Mouse (Mus musculus): ENCODE data around the gene Golph3l. TPM values are rescaled to one million over a fixed set of nuclear protein-coding genes. Genes with fewer than 3 reads are reported as not detected.

Gene Golph3l
- polyA plus RNA-seq, 1 experiment from 2014 or later: 41.8 TPM

DNA sequence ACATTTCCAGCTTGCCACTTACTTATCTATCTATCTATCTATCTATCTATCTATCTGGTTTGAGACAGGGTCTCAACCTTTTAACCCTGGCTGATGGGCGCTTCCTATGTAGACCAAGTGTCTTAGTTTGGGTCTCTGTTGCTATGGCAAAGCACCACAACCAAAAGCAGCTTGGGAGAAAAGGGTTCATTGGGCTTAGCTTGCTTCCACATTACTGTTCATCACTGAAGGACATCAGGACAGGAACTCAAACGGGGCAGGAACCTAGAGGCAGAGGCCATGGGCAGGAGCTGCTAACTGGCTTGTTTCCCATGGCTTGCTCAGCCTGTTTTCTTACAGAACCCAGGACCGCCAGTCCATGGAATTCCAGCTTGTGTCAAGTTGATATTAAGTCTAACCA, 68.4 kb downstream of the Golph3l start:
- H3K9me3 ChIP-seq (ENCODE audit: control insufficient read depth, low read length): no peaks in the 10 kb centered on the region
- WGBS: 84% methylated on average over 3 of the region's 3 CpGs
- H3K27me3 ChIP-seq (ENCODE audit: control insufficient read depth, insufficient read depth, low read length): no peaks in the 10 kb centered on the region
- H3K27ac ChIP-seq (ENCODE audit: low read depth, low read length): no peak overlapping the region
- no peaks in the 10 kb centered on the region for H3K36me3 ChIP-seq (ENCODE audit: control insufficient read depth, insufficient read depth, low read length)
- H3K4me2 ChIP-seq: no peak overlapping the region
- no peak overlapping the region for H3K9ac ChIP-seq (ENCODE audit: low read length)
- no peak overlapping the region for H3K4me3 ChIP-seq (ENCODE audit: low read depth, low read length)
- ATAC-seq (ENCODE audit: low FRiP score) (no peak), DNase-seq (ENCODE audit: low spot score, missing footprints) (no peak)
- H3K4me1 ChIP-seq (ENCODE audit: control insufficient read depth, insufficient read depth, low read length): peaks cover 21% of the 10 kb centered on the region

DNA sequence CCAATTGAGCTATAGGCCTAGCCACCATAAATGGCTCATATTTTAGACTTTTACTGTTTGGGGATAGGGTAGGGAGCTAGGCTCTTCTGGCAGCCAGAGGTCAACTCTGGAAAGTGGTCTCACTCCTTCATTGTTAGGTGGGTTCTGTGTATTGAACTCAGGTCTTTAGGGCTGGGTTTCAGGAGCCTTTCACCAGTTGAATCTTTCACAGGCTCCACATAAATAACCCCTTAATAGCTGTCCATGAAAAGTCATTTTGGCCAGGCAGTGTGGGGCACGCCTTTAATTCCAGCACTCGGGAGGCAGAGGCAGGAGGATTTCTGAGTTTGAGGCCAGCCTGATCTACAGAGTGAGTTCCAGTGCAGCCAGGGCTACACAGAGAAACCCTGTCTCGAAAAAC, 69.0 kb downstream of the Golph3l start:
- DNase-seq (ENCODE audit: low spot score, missing footprints) (no peak), ATAC-seq (ENCODE audit: low FRiP score) (no peak)
- Histone ChIP-seq H3K4me3 (ENCODE audit: low read depth, low read length) (peak overlapping the region; percentile 98), H3K9ac (ENCODE audit: low read length) (peak overlapping the region; percentile 99; the same call in 1 of the 2 replicates), H3K36me3 (ENCODE audit: control insufficient read depth, insufficient read depth, low read length) (no peaks in the 10 kb centered on the region), H3K27ac (ENCODE audit: low read depth, low read length) (no peak overlapping the region), H3K9me3 (ENCODE audit: control insufficient read depth, low read length) (no peaks in the 10 kb centered on the region), H3K4me1 (ENCODE audit: control insufficient read depth, insufficient read depth, low read length) (peaks cover 23% of the 10 kb centered on the region), H3K27me3 (ENCODE audit: control insufficient read depth, insufficient read depth, low read length) (no peaks in the 10 kb centered on the region), H3K4me2 (peak overlapping the region; percentile 78; the same call in 1 of the 2 replicates)
- WGBS: 90% methylated on average over 3 of the region's 3 CpGs

DNA sequence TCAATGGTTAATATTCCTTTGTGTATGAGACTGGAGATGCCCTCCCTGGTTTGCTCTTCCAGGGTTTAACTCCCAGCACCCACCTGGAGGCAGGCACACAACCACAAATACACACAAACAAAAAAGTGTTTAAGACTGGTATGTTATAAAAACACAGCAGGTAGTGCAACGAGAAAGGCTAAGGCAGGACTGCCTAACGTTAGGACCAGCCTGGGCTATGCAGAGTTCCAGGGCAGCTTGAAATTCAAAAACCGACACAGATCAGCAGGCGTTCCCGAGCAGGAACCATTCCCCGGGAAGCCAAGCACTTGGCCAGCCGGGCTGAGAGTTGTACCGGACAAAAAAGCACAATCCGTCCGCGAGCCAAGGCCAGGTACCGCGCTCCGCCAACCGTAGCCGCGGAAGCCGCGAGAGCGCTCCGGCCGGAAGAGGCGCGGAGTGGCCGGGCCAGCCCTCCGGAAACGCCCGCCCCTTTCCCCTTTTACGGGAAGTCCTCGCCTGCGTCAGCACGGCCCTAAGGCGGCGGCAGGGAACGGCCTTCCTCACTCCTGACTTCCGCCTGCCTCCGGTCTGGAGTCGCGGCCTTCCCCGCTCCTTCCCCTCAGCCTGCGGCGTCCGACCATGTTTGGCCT, 69.6 kb downstream of the Golph3l start, which contains the start of gene Mcl1:
Gene Mcl1 (plus strand): TSS at position 553 of the 632 bp plus-strand sequence.
- H3K4me2 ChIP-seq: peak within 1 kb of the TSS; percentile 78
- H3K36me3 ChIP-seq (ENCODE audit: control insufficient read depth, insufficient read depth, low read length): peaks cover under 1% of the 10 kb centered on the region; the same call in 1 of the 2 replicates
- under 1% methylated on average over 43 of the region's 43 CpGs for WGBS

DNA sequence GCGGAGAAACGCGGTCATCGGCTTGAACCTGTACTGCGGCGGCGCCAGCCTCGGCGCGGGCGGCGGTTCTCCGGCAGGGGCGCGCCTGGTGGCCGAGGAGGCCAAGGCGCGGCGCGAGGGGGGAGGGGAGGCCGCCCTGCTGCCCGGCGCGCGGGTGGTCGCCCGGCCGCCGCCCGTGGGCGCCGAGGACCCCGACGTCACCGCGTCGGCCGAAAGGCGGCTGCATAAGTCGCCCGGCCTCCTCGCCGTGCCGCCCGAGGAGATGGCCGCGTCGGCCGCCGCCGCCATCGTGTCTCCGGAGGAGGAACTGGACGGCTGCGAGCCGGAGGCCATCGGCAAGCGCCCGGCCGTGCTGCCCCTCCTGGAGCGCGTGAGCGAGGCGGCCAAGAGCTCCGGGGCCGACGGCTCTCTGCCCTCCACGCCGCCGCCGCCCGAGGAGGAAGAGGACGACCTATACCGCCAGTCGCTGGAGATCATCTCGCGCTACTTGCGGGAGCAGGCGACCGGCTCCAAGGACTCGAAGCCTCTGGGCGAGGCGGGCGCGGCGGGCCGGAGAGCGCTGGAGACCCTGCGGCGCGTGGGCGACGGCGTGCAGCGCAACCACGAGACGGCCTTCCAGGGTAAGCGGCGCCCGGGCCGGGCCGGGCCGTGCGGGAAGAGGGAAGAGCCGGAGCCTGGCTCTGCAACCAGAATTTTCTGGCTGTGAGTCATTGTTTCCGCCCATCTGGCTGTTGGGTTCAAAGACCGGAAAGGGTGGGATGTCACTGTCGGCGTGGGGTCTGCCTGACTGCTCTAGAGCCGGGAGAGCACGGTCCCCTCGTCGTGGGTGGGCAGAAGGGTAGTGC, 70.4 kb downstream of the Golph3l start:
- H3K4me3 ChIP-seq (ENCODE audit: low read depth, low read length): peak overlapping the region; percentile 98
- ATAC-seq (ENCODE audit: low FRiP score) (peak; percentile 79), DNase-seq (ENCODE audit: low spot score, missing footprints) (peak; percentile 96)
- WGBS: under 1% methylated on average over 102 of the region's 113 CpGs
- peak overlapping the region; percentile 96 for H3K27ac ChIP-seq (ENCODE audit: low read depth, low read length)
- peaks cover 23% of the 10 kb centered on the region for H3K4me1 ChIP-seq (ENCODE audit: control insufficient read depth, insufficient read depth, low read length)
- H3K36me3 ChIP-seq (ENCODE audit: control insufficient read depth, insufficient read depth, low read length): peaks cover 4% of the 10 kb centered on the region; the same call in 1 of the 2 replicates
- no peaks in the 10 kb centered on the region for H3K27me3 ChIP-seq (ENCODE audit: control insufficient read depth, insufficient read depth, low read length)
- no peaks in the 10 kb centered on the region for H3K9me3 ChIP-seq (ENCODE audit: control insufficient read depth, low read length)
- H3K4me2 ChIP-seq: peak overlapping the region; percentile 78
- H3K9ac ChIP-seq (ENCODE audit: low read length): peak overlapping the region; percentile 99

More for the DNA sequence above, 69.6 kb downstream of the Golph3l start, which contains the start of gene Mcl1:
- H3K4me1 ChIP-seq (ENCODE audit: control insufficient read depth, insufficient read depth, low read length): peaks cover 27% of the 10 kb centered on the region
- no peaks in the 10 kb centered on the region for H3K9me3 ChIP-seq (ENCODE audit: control insufficient read depth, low read length)
- H3K27me3 ChIP-seq (ENCODE audit: control insufficient read depth, insufficient read depth, low read length): no peaks in the 10 kb centered on the region
- H3K27ac ChIP-seq (ENCODE audit: low read depth, low read length): peak within 1 kb of the TSS; percentile 96
- peak within 1 kb of the TSS; percentile 98 for H3K4me3 ChIP-seq (ENCODE audit: low read depth, low read length)
- peak within 1 kb of the TSS; percentile 99 for H3K9ac ChIP-seq (ENCODE audit: low read length)
- ATAC-seq (ENCODE audit: low FRiP score): peak; percentile 98
- DNase-seq (ENCODE audit: low spot score, missing footprints): peak; percentile 99

DNA sequence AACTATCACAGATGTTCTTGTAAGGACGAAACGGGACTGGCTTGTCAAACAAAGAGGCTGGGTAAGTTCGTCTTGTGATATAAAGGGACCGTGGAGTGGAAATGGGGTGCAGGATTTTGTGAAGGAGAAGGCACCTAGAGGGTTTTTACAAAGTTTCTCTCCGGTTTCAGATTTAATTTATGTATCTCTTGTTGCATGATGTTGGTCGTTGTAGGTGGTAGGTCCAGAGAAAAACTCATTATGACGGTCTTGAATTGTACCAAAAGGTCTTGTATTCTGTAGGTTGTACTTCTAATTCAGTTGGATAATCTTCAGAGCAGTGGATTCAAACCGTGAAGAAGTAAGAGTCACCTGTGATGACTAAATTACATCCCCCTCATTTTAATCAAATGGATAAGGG, 71.2 kb downstream of the Golph3l start:
- DNase-seq (ENCODE audit: low spot score, missing footprints) (no peak), ATAC-seq (ENCODE audit: low FRiP score) (no peak)
- peak overlapping the region; percentile 78 for H3K4me2 ChIP-seq
- peaks cover 7% of the 10 kb centered on the region; the same call in 1 of the 2 replicates for H3K36me3 ChIP-seq (ENCODE audit: control insufficient read depth, insufficient read depth, low read length)
- 4% methylated on average over 8 of the region's 8 CpGs for WGBS
- H3K27ac ChIP-seq (ENCODE audit: low read depth, low read length): peak overlapping the region; percentile 96; the same call in 1 of the 2 replicates
- no peaks in the 10 kb centered on the region for H3K9me3 ChIP-seq (ENCODE audit: control insufficient read depth, low read length)
- H3K4me3 ChIP-seq (ENCODE audit: low read depth, low read length): peak overlapping the region; percentile 98
- peaks cover 23% of the 10 kb centered on the region for H3K4me1 ChIP-seq (ENCODE audit: control insufficient read depth, insufficient read depth, low read length)
- H3K9ac ChIP-seq (ENCODE audit: low read length): peak overlapping the region; percentile 99
- H3K27me3 ChIP-seq (ENCODE audit: control insufficient read depth, insufficient read depth, low read length): no peaks in the 10 kb centered on the region

DNA sequence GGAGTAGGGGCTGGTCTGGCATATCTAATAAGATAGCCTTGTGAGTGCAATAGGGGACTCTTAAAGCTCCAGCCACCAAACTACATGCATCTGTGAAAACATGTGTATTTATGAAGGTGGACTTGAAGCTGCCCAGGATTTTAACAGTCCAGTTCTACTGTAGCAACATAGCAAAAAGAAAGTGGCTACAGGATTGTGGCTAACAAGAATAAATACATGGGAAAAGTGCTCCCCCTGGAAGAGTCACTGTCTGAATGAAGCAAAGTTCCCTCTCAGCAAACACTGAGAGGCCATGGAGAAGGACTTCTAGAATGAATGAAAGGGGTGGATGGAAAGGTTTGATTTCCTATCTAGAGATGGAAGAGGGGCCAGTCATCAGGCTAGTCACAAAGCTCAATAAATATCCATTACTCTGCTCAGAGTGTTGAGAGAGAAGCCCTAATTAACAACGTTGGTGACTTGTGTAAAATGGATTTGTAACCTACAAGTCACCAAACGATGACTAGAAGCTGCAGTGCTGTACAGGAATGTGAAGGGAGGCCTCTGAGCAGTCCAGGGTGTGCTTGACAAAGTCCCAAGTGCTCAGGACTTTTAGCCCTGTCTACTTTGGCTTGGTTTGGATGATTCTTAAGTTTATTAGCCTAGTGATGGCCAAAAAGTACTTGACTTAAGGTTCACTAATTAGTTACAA, 72.2 kb downstream of the Golph3l start:
- Histone ChIP-seq H3K4me1 (ENCODE audit: control insufficient read depth, insufficient read depth, low read length) (peaks cover 24% of the 10 kb centered on the region), H3K27ac (ENCODE audit: low read depth, low read length) (no peak overlapping the region)

DNA sequence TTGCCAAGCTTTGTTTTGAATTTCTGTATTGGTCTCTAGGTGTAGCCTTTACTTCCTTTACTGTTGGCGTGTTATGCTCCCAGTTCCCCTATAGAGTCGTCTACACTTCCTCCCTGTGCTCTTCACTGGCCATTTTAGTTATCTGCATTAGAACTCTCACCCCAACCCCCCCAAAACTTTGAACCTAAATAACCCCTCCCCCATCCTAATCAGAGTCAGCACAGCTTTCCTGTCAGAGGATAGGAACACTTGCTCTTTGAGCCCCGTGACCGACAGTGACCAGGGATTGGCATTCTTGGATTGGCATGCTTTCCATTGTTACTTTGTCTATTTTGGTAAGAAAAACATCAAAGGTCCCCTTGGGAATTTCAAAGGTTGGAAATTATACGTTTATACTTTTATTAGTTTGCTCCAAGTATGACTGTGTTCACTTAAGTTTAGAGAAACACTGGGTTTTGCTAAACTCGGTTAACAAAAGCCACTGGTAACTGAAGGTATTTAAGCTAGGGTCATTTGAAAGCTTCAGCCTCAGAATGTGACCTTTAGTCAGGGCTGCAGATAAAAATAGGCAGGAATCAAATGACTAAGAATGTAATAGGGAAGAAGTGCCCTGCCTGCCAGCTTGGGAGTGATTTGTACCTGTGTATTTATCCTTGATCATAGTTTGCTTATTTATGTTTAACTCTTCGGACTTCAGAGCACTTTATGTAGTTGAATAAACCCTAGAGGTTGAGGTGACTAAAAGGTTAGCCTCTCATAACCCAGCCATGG, 73.4 kb downstream of the Golph3l start:
- ATAC-seq (ENCODE audit: low FRiP score): no peak
- Histone ChIP-seq H3K36me3 (ENCODE audit: control insufficient read depth, insufficient read depth, low read length) (peaks cover 9% of the 10 kb centered on the region; the same call in 1 of the 2 replicates), H3K9me3 (ENCODE audit: control insufficient read depth, low read length) (no peaks in the 10 kb centered on the region), H3K27me3 (ENCODE audit: control insufficient read depth, insufficient read depth, low read length) (no peaks in the 10 kb centered on the region), H3K27ac (ENCODE audit: low read depth, low read length) (no peak overlapping the region), H3K4me3 (ENCODE audit: low read depth, low read length) (no peak overlapping the region), H3K4me2 (0 out of 2 replicates have a peak overlapping the region, but pooled peaks have one; percentile 10), H3K9ac (ENCODE audit: low read length) (no peak overlapping the region), H3K4me1 (ENCODE audit: control insufficient read depth, insufficient read depth, low read length) (peaks cover 25% of the 10 kb centered on the region)
- DNase-seq (ENCODE audit: low spot score, missing footprints): no peak
- 70% methylated on average over 7 of the region's 7 CpGs for WGBS

More for the DNA sequence above, 72.2 kb downstream of the Golph3l start:
- H3K4me3 ChIP-seq (ENCODE audit: low read depth, low read length): peak overlapping the region; percentile 98
- no peak for ATAC-seq (ENCODE audit: low FRiP score)
- no peak for DNase-seq (ENCODE audit: low spot score, missing footprints)
- H3K27me3 ChIP-seq (ENCODE audit: control insufficient read depth, insufficient read depth, low read length): no peaks in the 10 kb centered on the region
- H3K36me3 ChIP-seq (ENCODE audit: control insufficient read depth, insufficient read depth, low read length): peaks cover 9% of the 10 kb centered on the region; the same call in 1 of the 2 replicates
- peak overlapping the region; percentile 78 for H3K4me2 ChIP-seq
- WGBS: 63% methylated on average over 2 of the region's 2 CpGs
- peak overlapping the region; percentile 99; the same call in 1 of the 2 replicates for H3K9ac ChIP-seq (ENCODE audit: low read length)
- H3K9me3 ChIP-seq (ENCODE audit: control insufficient read depth, low read length): no peaks in the 10 kb centered on the region

DNA sequence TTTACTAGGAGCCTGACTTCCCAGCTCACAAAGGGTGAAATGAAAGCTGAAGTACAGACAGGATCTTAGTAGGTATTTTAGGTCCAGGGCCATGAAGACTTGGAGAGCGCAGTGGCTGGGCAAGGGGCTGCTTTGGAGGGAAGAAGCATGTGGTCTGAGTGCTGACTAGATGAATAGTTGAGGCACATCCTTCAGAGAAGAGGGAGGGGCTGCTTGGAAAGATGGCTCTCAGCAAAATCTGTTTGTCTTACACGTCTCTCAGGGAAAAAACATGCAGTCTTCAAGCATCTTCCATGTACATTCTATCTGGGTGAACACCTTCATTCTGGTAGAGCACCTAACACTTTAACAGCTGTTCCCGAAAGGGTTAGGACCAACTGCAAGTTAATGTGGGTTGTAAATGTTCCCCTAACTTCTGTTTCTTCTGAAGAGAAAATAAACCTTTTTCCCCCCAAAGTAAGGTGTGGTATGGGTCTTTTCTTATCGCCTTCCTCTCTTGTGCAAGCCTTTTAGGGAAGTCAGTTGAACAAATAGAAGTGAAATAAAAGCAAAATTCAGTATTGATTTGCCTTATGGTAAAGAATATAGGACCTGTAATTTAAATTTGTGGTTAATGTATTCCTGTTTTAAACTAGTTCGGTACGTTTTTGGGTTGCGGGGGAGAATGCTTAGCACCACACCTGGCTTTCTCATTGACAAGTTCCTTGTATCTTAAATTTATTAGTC, 74.2 kb downstream of the Golph3l start:
- Histone ChIP-seq H3K9ac (ENCODE audit: low read length) (no peak overlapping the region), H3K9me3 (ENCODE audit: control insufficient read depth, low read length) (no peaks in the 10 kb centered on the region), H3K4me3 (ENCODE audit: low read depth, low read length) (no peak overlapping the region), H3K36me3 (ENCODE audit: control insufficient read depth, insufficient read depth, low read length) (peaks cover 9% of the 10 kb centered on the region; the same call in 1 of the 2 replicates), H3K27ac (ENCODE audit: low read depth, low read length) (no peak overlapping the region), H3K4me1 (ENCODE audit: control insufficient read depth, insufficient read depth, low read length) (peaks cover 27% of the 10 kb centered on the region), H3K27me3 (ENCODE audit: control insufficient read depth, insufficient read depth, low read length) (no peaks in the 10 kb centered on the region), H3K4me2 (no peak overlapping the region)
- no peak for ATAC-seq (ENCODE audit: low FRiP score)
- WGBS: 90% methylated on average over 7 of the region's 7 CpGs
- no peak for DNase-seq (ENCODE audit: low spot score, missing footprints)

All from midbrain, embryonic 11.5 days (tissue).